Mouse (Mus musculus): ENCODE measurements at regions not wholly inside any gene's neighbourhood (a gene's known extent, or its start where the extent isn't known, plus 50 kb on each side); places are given as distances from the start of the nearest gene placed in this dataset.
"Not testable (repeated sequence)": the region's sequence is repeated elsewhere in the genome, so short reads cannot be mapped to it uniquely, and the experiment has no call there.

- 66% methylated on average over 5 of the region's 5 CpGs for WGBS
- H3K9ac ChIP-seq (ENCODE audit: low read depth, low read length, severe bottlenecking) = no peak overlapping the region
- H3K4me2 ChIP-seq (replicated peaks; ENCODE audit: low read depth, low read length, severe bottlenecking) = no peak overlapping the region
- H3K27ac ChIP-seq (replicated peaks; ENCODE audit: low read depth, low read length) = no peak overlapping the region
- TF ChIP-seq POLR2A (IDR thresholded peaks at IDR 0.05; ENCODE audit: borderline replicate concordance, extremely low read depth, insufficient read depth, insufficient read length) = no peak
- ATAC-seq (ENCODE audit: low FRiP score, low read depth) = no peak
- no peaks in the 10 kb centered on the region for H3K9me3 ChIP-seq (ENCODE audit: control insufficient read depth, low read length)
- H3K36me3 ChIP-seq (ENCODE audit: control insufficient read depth, insufficient read depth, low read length) = no peaks in the 10 kb centered on the region
- no peaks in the 10 kb centered on the region for H3K4me1 ChIP-seq (ENCODE audit: control insufficient read depth, insufficient read depth, low read length)
- no peaks in the 10 kb centered on the region for H3K27me3 ChIP-seq (ENCODE audit: control insufficient read depth, insufficient read depth, low read length)
- H3K4me3 ChIP-seq (replicated peaks; ENCODE audit: low read length) = no peak overlapping the region
- no peak for DNase-seq (ENCODE audit: low spot score)
Observed at GRCm38 (mm10) chr2:92664939-92665338, 65.4 kb downstream of the Chst1 start.

GRCm38 (mm10) chr2:92667192-92667591, 67.7 kb downstream of the Chst1 start:
- WGBS = 75% methylated on average over 1 of the region's 1 CpGs
- Histone ChIP-seq H3K9ac (ENCODE audit: low read depth, low read length, severe bottlenecking) (no peak overlapping the region), H3K9me3 (ENCODE audit: control insufficient read depth, low read length) (no peaks in the 10 kb centered on the region), H3K27ac (replicated peaks; ENCODE audit: low read depth, low read length) (no peak overlapping the region), H3K36me3 (ENCODE audit: control insufficient read depth, insufficient read depth, low read length) (no peaks in the 10 kb centered on the region), H3K4me2 (replicated peaks; ENCODE audit: low read depth, low read length, severe bottlenecking) (no peak overlapping the region), H3K27me3 (ENCODE audit: control insufficient read depth, insufficient read depth, low read length) (no peaks in the 10 kb centered on the region), H3K4me3 (replicated peaks; ENCODE audit: low read length) (no peak overlapping the region), H3K4me1 (ENCODE audit: control insufficient read depth, insufficient read depth, low read length) (no peaks in the 10 kb centered on the region)
- DNase-seq (ENCODE audit: low spot score) (no peak), ATAC-seq (ENCODE audit: low FRiP score, low read depth) (no peak)
- no peak for TF ChIP-seq POLR2A (IDR thresholded peaks at IDR 0.05; ENCODE audit: borderline replicate concordance, extremely low read depth, insufficient read depth, insufficient read length)

- Histone ChIP-seq H3K27me3 (ENCODE audit: control insufficient read depth, insufficient read depth, low read length) (no peaks in the 10 kb centered on the region), H3K27ac (replicated peaks; ENCODE audit: low read depth, low read length) (no peak overlapping the region), H3K4me3 (replicated peaks; ENCODE audit: low read length) (no peak overlapping the region), H3K9me3 (ENCODE audit: control insufficient read depth, low read length) (no peaks in the 10 kb centered on the region), H3K4me2 (replicated peaks; ENCODE audit: low read depth, low read length, severe bottlenecking) (no peak overlapping the region), H3K4me1 (ENCODE audit: control insufficient read depth, insufficient read depth, low read length) (no peaks in the 10 kb centered on the region), H3K36me3 (ENCODE audit: control insufficient read depth, insufficient read depth, low read length) (no peaks in the 10 kb centered on the region), H3K9ac (ENCODE audit: low read depth, low read length, severe bottlenecking) (no peak overlapping the region)
- DNase-seq (ENCODE audit: low spot score) (no peak), ATAC-seq (ENCODE audit: low FRiP score, low read depth) (no peak)
- no peak for TF ChIP-seq POLR2A (IDR thresholded peaks at IDR 0.05; ENCODE audit: borderline replicate concordance, extremely low read depth, insufficient read depth, insufficient read length)
- WGBS = 56% methylated on average over 6 of the region's 6 CpGs
Observed at GRCm38 (mm10) chr2:92667756-92668155, 68.2 kb downstream of the Chst1 start.

- 39% methylated on average over 9 of the region's 10 CpGs for WGBS
- H3K27ac ChIP-seq (replicated peaks; ENCODE audit: low read depth, low read length); H3K4me1 ChIP-seq (ENCODE audit: control insufficient read depth, insufficient read depth, low read length); H3K36me3 ChIP-seq (ENCODE audit: control insufficient read depth, insufficient read depth, low read length); H3K4me2 ChIP-seq (replicated peaks; ENCODE audit: low read depth, low read length, severe bottlenecking); DNase-seq (ENCODE audit: low spot score); ATAC-seq (ENCODE audit: low FRiP score, low read depth); H3K4me3 ChIP-seq (replicated peaks; ENCODE audit: low read length); H3K9ac ChIP-seq (ENCODE audit: low read depth, low read length, severe bottlenecking); H3K9me3 ChIP-seq (ENCODE audit: control insufficient read depth, low read length); H3K27me3 ChIP-seq (ENCODE audit: control insufficient read depth, insufficient read depth, low read length): not testable (repeated sequence)
Observed at GRCm38 (mm10) chr2:92669431-92670081, 70.0 kb downstream of the Chst1 start.

GRCm38 (mm10) chr2:92671586-92671985, 72.1 kb downstream of the Chst1 start:
- Histone ChIP-seq H3K27me3 (ENCODE audit: control insufficient read depth, insufficient read depth, low read length) (no peaks in the 10 kb centered on the region), H3K4me3 (replicated peaks; ENCODE audit: low read length) (no peak overlapping the region), H3K9me3 (ENCODE audit: control insufficient read depth, low read length) (no peaks in the 10 kb centered on the region), H3K4me1 (ENCODE audit: control insufficient read depth, insufficient read depth, low read length) (no peaks in the 10 kb centered on the region), H3K36me3 (ENCODE audit: control insufficient read depth, insufficient read depth, low read length) (no peaks in the 10 kb centered on the region), H3K27ac (replicated peaks; ENCODE audit: low read depth, low read length) (no peak overlapping the region), H3K4me2 (replicated peaks; ENCODE audit: low read depth, low read length, severe bottlenecking) (no peak overlapping the region), H3K9ac (ENCODE audit: low read depth, low read length, severe bottlenecking) (no peak overlapping the region)
- no peak for TF ChIP-seq POLR2A (IDR thresholded peaks at IDR 0.05; ENCODE audit: borderline replicate concordance, extremely low read depth, insufficient read depth, insufficient read length)
- no peak for ATAC-seq (ENCODE audit: low FRiP score, low read depth)
- peak; percentile 89 for DNase-seq (ENCODE audit: low spot score)
- WGBS = 38% methylated on average over 5 of the region's 5 CpGs

GRCm38 (mm10) chr2:92672106-92672505, 72.6 kb downstream of the Chst1 start:
- 78% methylated on average over 4 of the region's 4 CpGs for WGBS
- Histone ChIP-seq H3K4me1 (ENCODE audit: control insufficient read depth, insufficient read depth, low read length) (no peaks in the 10 kb centered on the region), H3K9ac (ENCODE audit: low read depth, low read length, severe bottlenecking) (no peak overlapping the region), H3K27ac (replicated peaks; ENCODE audit: low read depth, low read length) (no peak overlapping the region), H3K4me2 (replicated peaks; ENCODE audit: low read depth, low read length, severe bottlenecking) (no peak overlapping the region), H3K9me3 (ENCODE audit: control insufficient read depth, low read length) (no peaks in the 10 kb centered on the region), H3K36me3 (ENCODE audit: control insufficient read depth, insufficient read depth, low read length) (no peaks in the 10 kb centered on the region), H3K4me3 (replicated peaks; ENCODE audit: low read length) (no peak overlapping the region), H3K27me3 (ENCODE audit: control insufficient read depth, insufficient read depth, low read length) (no peaks in the 10 kb centered on the region)
- no peak for TF ChIP-seq POLR2A (IDR thresholded peaks at IDR 0.05; ENCODE audit: borderline replicate concordance, extremely low read depth, insufficient read depth, insufficient read length)
- ATAC-seq (ENCODE audit: low FRiP score, low read depth) (no peak), DNase-seq (ENCODE audit: low spot score) (no peak)
